Mouse (Mus musculus): ENCODE results near the gene Cox8a. TPM values are rescaled to one million over a fixed set of nuclear protein-coding genes. Genes with fewer than 3 reads are reported as not detected.

Cox8a gene
- 1,740 TPM for polyA plus RNA-seq (2021)

GRCm38 (mm10) chr19:7217162-7217925 is at the start of gene Cox8a:
TSS of gene Cox8a (minus strand) at chr19:7217616.
- no peak for TF ChIP-seq CTCF (IDR thresholded peaks at IDR 0.05)
- DNase-seq (ENCODE audit: low read depth, low spot score) (peak; percentile 93), ATAC-seq (peak; percentile 97)
- ChIA-PET CTCF (interaction anchor here (0.7 to 1.7 kb wide), 2 partner anchors 9 to 212 kb away, joined by 3 to 4 read pairs; no protein-coding TSS in a partner anchor), POLR2A (interaction anchor here (0.7 to 3.9 kb wide), 3 partner anchors 12 to 161 kb away, joined by 3 to 22 read pairs (median 3); partner anchors contain the start of genes Macrod1 and Otub1)
- in situ Hi-C loops (cut with MboI; ENCODE audit: low pct_unique_long_range_greater_than_20kb), result no loop called here
- H3K27me3 ChIP-seq, result no peaks in the 10 kb centered on the region

GRCm38 (mm10) chr19:7266421-7266831 is 49.0 kb upstream of the Cox8a start:
- ChIA-PET CTCF (interaction anchor here (0.8 to 4.1 kb wide), 4 partner anchors 32 to 170 kb away, joined by 3 to 18 read pairs (median 4); partner anchors contain the start of gene Mark2), POLR2A (interaction anchor here (0.6 kb wide), 1 partner anchor 162 kb away, joined by 5 read pairs; no protein-coding TSS in a partner anchor)
- in situ Hi-C loops (cut with MboI; ENCODE audit: low pct_unique_long_range_greater_than_20kb), result loop anchor here (5.0 kb wide), 1 partner anchor 81 kb away; no protein-coding TSS in a partner anchor
- no peak for TF ChIP-seq CTCF (IDR thresholded peaks at IDR 0.05)
- DNase-seq (ENCODE audit: low read depth, low spot score) (no peak), ATAC-seq (no peak)
- H3K27me3 ChIP-seq, result no peaks in the 10 kb centered on the region

- DNase-seq (ENCODE audit: low read depth, low spot score) (no peak), ATAC-seq (no peak)
- H3K27me3 ChIP-seq, result no peaks in the 10 kb centered on the region
- CTCF ChIA-PET, result interaction anchor here (0.7 to 3.4 kb wide), 5 partner anchors 15 to 116 kb away, joined by 3 to 11 read pairs (median 4); no protein-coding TSS in a partner anchor
- TF ChIP-seq CTCF (IDR thresholded peaks at IDR 0.05), result no peak
- in situ Hi-C loops (cut with MboI; ENCODE audit: low pct_unique_long_range_greater_than_20kb), result loop anchor here (5.0 kb wide), 1 partner anchor 82 kb away; no protein-coding TSS in a partner anchor
- POLR2A ChIA-PET, result interaction anchor here (0.6 to 1.0 kb wide), 2 partner anchors 118 to 163 kb away, joined by 3 to 5 read pairs; no protein-coding TSS in a partner anchor
These were observed 48.2 kb upstream of the Cox8a start for GRCm38 (mm10) chr19:7265478-7266191.

- CTCF ChIA-PET, result interaction anchor here (0.5 to 3.4 kb wide), 11 partner anchors 14 to 201 kb away, joined by 3 to 11 read pairs (median 4); no protein-coding TSS in a partner anchor
- no peaks in the 10 kb centered on the region for H3K27me3 ChIP-seq
- in situ Hi-C loops (cut with MboI; ENCODE audit: low pct_unique_long_range_greater_than_20kb), result loop anchor here (5.0 kb wide), 2 partner anchors 82 to 157 kb away; no protein-coding TSS in a partner anchor
- TF ChIP-seq CTCF (IDR thresholded peaks at IDR 0.05), result no peak
- DNase-seq (ENCODE audit: low read depth, low spot score) (no peak), ATAC-seq (no peak)
- POLR2A ChIA-PET, result interaction anchor here (1.0 kb wide), 1 partner anchor 119 kb away, joined by 3 read pairs; no protein-coding TSS in a partner anchor
These were observed 47.4 kb upstream of the Cox8a start for GRCm38 (mm10) chr19:7264766-7265331.

GRCm38 (mm10) chr19:7264088-7264765 is 46.8 kb upstream of the Cox8a start:
- ATAC-seq (peak; percentile 48), DNase-seq (ENCODE audit: low read depth, low spot score) (no peak)
- TF ChIP-seq CTCF (IDR thresholded peaks at IDR 0.05), result no peak
- CTCF ChIA-PET, result interaction anchor here (0.5 to 3.4 kb wide), 14 partner anchors 11 to 200 kb away, joined by 3 to 11 read pairs (median 4); partner anchors contain the start of gene 2700081O15Rik
- POLR2A ChIA-PET, result interaction anchor here (0.6 to 1.2 kb wide), 2 partner anchors 59 to 95 kb away, joined by 3 to 5 read pairs; no protein-coding TSS in a partner anchor
- no peaks in the 10 kb centered on the region for H3K27me3 ChIP-seq
- in situ Hi-C loops (cut with MboI; ENCODE audit: low pct_unique_long_range_greater_than_20kb), result loop anchor here (5.0 kb wide), 1 partner anchor 158 kb away; no protein-coding TSS in a partner anchor

GRCm38 (mm10) chr19:7262592-7262991 is 45.2 kb upstream of the Cox8a start:
- ChIA-PET CTCF (interaction anchor here (1.1 to 3.4 kb wide), 4 partner anchors 28 to 155 kb away, joined by 3 to 11 read pairs (median 4); partner anchors contain the start of gene 2700081O15Rik), POLR2A (no interaction called here)
- no peak for TF ChIP-seq CTCF (IDR thresholded peaks at IDR 0.05)
- H3K27me3 ChIP-seq, result no peaks in the 10 kb centered on the region
- ATAC-seq, result no peak
- in situ Hi-C loops (cut with MboI; ENCODE audit: low pct_unique_long_range_greater_than_20kb), result loop anchor here (5.0 kb wide), 1 partner anchor 160 kb away; no protein-coding TSS in a partner anchor
- no peak for DNase-seq (ENCODE audit: low read depth, low spot score)

- no peak for ATAC-seq
- no peak for DNase-seq (ENCODE audit: low read depth, low spot score)
- ChIA-PET CTCF (interaction anchor here (1.1 to 1.3 kb wide), 2 partner anchors 27 to 83 kb away, joined by 3 to 5 read pairs; no protein-coding TSS in a partner anchor), POLR2A (no interaction called here)
- no peaks in the 10 kb centered on the region for H3K27me3 ChIP-seq
- in situ Hi-C loops (cut with MboI; ENCODE audit: low pct_unique_long_range_greater_than_20kb), result loop anchor here (5.0 kb wide), 1 partner anchor 160 kb away; no protein-coding TSS in a partner anchor
- TF ChIP-seq CTCF (IDR thresholded peaks at IDR 0.05), result no peak
These were observed 44.5 kb upstream of the Cox8a start for GRCm38 (mm10) chr19:7261964-7262363.

GRCm38 (mm10) chr19:7261476-7261875 is 44.1 kb upstream of the Cox8a start:
- no peak for TF ChIP-seq CTCF (IDR thresholded peaks at IDR 0.05)
- no peaks in the 10 kb centered on the region for H3K27me3 ChIP-seq
- ChIA-PET POLR2A (no interaction called here), CTCF (interaction anchor here (1.5 kb wide), 1 partner anchor 82 kb away, joined by 3 read pairs; no protein-coding TSS in a partner anchor)
- in situ Hi-C loops (cut with MboI; ENCODE audit: low pct_unique_long_range_greater_than_20kb), result loop anchor here (5.0 kb wide), 1 partner anchor 161 kb away; no protein-coding TSS in a partner anchor
- ATAC-seq (no peak), DNase-seq (ENCODE audit: low read depth, low spot score) (no peak)

- POLR2A ChIA-PET, result no interaction called here
- no peaks in the 10 kb centered on the region for H3K27me3 ChIP-seq
- in situ Hi-C loops (cut with MboI; ENCODE audit: low pct_unique_long_range_greater_than_20kb), result no loop called here
- TF ChIP-seq CTCF (IDR thresholded peaks at IDR 0.05), result no peak
- DNase-seq (ENCODE audit: low read depth, low spot score), result no peak
- CTCF ChIA-PET, result interaction anchor here (1.3 to 1.9 kb wide), 2 partner anchors 16 to 23 kb away, joined by 3 to 5 read pairs; no protein-coding TSS in a partner anchor
- ATAC-seq, result no peak
These were observed 40.5 kb upstream of the Cox8a start for GRCm38 (mm10) chr19:7257881-7258280.

Measured in Patski (cell line).